Mouse (Mus musculus): ENCODE measurements at regions not wholly inside any gene's neighbourhood (a gene's known extent, or its start where the extent isn't known, plus 50 kb on each side); places are given as distances from the start of the nearest gene placed in this dataset.

- TF ChIP-seq CTCF (IDR thresholded peaks at IDR 0.05; ENCODE audit: borderline replicate concordance, insufficient read depth, low read length) (no peak), POLR2A (IDR thresholded peaks at IDR 0.05; ENCODE audit: low read depth, low read length) (no peak)
These were observed 809.2 kb downstream of the Robo1 start for GRCm38 (mm10) chr16:73117338-73117737.

Data from embryonic fibroblast, embryonic 13.5 days (primary cell).